Mouse (Mus musculus): ENCODE measurements around the gene Efcab11.

- no peak for TF ChIP-seq CTCF (IDR thresholded peaks at IDR 0.05; ENCODE audit: borderline replicate concordance, insufficient read depth, low read depth, low read length)
- TF ChIP-seq POLR2A (IDR thresholded peaks at IDR 0.05; ENCODE audit: borderline replicate concordance, insufficient read depth, low read length), result no peak
These were observed 145.0 kb downstream of the Efcab11 start for GRCm38 (mm10) chr12:99739211-99739610.
